Mouse (Mus musculus): ENCODE results near the gene Lsm10.
"Not testable (repeated sequence)": the region's sequence is repeated elsewhere in the genome, so short reads cannot be mapped to it uniquely, and the experiment has no call there.

Gene Lsm10

GRCm38 (mm10) chr4:126095622-126096430 lies 597 bp upstream of the Lsm10 start:
- not testable (repeated sequence) for DNase-seq (ENCODE audit: low spot score in 2 of 2)

DNA sequence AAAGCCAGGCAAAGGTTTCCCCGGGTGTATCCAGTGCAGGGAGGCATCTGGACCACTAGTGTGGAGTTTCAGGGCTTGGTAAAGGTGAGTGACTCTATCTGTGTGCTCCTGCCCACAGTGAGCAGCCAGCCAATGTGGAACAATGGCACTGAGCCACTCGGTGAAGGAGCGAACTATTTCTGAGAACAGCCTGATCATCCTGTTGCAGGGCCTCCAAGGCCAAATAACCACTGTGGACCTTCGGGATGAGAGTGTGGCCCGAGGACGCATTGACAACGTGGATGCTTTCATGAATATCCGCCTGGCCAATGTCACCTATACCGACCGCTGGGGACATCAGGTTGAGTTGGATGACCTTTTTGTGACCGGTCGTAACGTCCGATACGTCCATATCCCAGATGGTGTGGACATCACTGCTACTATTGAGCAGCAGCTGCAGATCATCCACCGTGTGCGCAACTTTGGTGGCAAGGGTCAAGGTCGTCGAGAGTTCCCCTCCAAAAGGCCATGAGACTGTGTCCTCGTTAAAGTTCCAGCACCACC lies 1.4 kb downstream of the Lsm10 start:
- no peak for DNase-seq (ENCODE audit: low spot score in 2 of 2)

DNA sequence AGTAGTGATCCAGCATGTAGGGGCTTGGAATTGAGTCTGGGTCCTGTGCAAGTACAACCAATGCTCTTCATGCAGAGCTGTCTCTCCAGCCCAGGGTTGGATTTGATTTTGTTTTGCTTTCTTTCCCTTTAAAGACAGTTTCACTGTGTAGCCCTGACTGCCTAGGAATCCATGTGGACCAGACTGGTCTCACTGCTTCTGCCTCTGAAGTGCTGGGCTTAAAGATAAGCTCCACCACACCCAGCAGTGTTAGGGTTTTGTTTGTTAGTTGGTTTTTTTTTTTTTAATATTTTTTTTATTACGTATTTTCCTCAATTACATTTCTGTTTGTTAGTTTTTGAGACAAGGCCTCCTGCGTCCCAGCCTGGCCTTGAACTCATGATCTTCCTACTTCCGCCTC lies 2.9 kb downstream of the Lsm10 start:
- no peak for DNase-seq (ENCODE audit: low spot score in 2 of 2)

DNA sequence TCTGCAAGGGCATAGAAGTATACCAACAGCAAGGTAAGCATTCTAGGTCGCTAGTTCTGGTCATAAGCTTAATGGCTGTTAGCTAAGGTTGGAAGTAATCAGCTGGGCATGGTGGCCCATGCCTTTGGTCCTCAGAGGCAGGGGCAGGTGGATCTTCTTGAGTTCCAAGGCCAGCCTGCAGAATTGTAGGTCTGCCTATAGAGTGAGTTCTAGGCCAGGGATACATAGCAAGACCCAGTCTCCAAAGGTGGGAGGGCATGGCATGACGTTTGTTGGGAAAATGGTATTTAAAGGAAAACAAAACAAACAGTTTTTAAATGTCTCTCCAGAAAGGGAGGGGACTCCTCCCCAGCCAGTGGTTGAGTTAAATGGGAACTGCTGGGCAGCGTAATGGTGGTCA lies 4.3 kb downstream of the Lsm10 start:
- no peak for DNase-seq (ENCODE audit: low spot score in 2 of 2)

DNA sequence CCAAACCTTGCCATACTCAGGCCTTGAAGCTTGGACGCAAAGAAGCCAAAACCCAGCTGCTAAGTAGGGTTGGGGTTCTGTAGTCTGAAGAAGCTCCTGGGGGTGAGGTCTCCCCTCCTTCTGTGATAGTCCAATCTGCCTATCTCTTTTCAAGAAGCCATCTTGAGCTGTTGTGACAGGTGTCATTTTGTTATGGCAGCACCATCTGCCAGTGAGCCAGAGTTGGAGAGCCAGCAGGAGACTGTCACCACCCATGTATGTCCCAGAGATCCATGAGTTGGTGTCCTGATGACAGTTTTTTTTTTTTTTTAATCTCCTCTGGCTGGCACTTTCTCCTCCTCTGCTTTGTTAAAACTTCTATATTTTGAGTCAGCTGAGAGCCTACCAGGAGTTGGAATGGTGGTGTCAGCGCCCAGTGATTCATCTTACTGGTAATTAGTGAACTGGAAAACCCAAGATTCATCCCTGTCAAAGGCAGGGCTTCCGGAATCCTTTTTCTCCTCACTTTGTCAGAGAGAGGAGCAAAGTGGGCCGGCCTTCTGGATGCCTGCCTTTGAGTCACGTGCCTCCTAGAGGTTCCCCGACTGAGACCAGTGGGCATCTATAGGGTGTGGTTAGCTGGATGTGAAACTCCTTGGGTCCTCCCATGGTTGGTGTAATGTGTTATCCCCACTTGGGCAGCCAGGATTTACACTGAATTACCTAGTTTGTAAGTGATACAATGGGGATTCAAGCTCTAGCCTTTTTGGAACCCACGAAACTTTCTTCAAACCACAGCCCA lies 5.8 kb downstream of the Lsm10 start:
- peak in 1 of 2 experiments; percentile 39 for DNase-seq (ENCODE audit: low spot score in 2 of 2)

DNA sequence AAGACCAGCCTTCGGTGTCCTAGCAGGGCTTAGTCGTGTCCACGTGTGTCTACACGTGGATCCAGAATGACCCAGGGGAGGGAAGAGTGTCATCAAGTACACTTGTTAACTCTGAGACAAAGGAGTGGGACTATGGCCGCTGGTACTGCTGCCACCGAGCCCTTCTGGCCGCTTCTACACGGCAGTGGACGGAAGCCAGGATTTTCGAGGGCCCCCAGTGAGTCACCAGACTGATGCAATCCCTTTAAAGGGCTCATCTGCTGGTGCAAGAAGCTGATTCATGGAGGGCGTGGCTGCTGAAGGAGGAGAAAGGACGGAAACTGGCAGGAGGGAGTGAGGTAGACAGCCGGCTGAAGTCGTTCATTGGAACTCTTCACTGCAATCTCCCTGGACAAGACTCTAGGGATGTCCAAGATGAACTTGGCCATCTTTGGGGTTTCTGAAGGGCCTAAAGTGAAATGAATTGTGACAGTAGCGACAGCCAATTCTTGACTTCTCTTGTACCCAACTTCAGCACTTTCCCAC lies 6.7 kb downstream of the Lsm10 start:
- peak; percentile 88 to 93 for DNase-seq (ENCODE audit: low spot score in 2 of 2)

- peak; percentile 91 to 95 for DNase-seq (ENCODE audit: low spot score in 2 of 2)
Observed at GRCm38 (mm10) chr4:126103590-126104068, 7.2 kb downstream of the Lsm10 start, which contains the start of gene Stk40. TSS of gene Stk40 (plus strand) at chr4:126103957.

- peak in 1 of 2 experiments; percentile 44 for DNase-seq (ENCODE audit: low spot score in 2 of 2)
Observed at GRCm38 (mm10) chr4:126104261-126105075, 8.0 kb downstream of the Lsm10 start.

DNA sequence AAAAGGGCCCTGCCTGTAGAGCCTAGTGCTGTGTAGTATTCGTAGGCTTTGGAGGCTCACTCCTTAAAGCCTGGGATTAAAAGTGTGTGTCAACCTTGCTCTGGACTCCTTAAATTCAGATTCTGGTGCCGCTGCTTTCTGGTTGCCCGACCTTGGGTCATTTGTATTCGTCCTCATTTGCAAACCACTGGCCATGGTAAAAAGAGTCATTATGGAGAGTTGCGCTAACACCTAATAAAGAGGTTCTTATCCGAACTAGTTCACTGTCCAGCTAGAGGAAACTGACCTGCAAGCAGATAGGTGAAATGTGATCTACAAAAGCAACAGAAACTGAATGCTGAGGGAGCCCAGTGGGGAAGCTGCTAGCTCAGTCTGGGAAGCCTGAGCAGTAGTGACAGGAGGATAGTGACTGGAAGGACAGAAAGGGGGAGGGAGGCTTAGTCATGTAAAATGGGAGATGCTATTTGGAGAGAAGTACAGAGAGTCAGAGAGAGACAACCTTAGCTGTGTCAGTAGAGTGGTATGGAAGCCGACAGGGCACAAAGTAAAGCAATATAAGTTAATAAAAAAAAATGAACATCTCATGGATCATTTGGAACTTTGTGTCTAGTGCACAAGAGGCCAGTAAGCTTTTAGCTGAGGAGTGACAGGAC lies 8.8 kb downstream of the Lsm10 start:
- DNase-seq (ENCODE audit: low spot score in 2 of 2), result no peak

- no peak for DNase-seq (ENCODE audit: low spot score in 2 of 2)
Observed at GRCm38 (mm10) chr4:126108061-126108740, 11.8 kb downstream of the Lsm10 start.

DNA sequence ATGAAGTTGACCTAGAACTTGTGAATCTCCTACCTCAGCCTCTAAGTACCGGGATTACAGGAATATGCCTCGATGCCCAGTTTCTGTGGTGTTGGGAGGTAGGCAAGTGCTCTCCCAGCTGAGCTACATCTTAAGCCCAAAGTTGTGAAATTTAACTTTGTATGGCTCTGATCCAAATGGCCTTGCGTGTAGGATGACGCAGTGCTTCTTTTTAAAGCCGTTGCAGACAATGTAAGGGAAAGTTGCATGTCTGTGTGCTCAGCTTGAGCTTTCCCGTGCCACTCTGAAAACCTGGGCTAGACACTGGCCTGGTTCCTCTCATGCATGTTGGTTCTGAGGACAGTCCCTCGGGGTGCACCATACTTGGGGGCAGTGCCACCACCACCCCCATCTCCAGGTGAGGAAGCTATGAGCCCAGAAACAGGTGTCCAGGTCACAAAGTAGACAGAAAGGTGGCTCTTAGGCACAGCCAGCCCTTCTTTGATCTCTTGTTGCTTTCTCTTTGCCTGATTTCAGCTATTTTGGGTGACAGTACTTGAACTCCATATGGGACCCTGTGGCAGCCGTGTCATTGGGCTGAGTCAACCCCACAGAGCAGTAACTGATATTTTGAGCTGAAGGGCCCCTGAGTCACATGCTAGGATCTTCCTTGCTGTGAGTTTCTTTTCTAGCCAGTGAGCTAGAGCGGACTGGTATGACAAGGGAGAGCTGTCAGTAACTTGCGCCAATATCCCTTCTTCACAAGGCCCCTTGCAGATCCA lies 13.4 kb downstream of the Lsm10 start:
- no peak for DNase-seq (ENCODE audit: low spot score in 2 of 2)

DNA sequence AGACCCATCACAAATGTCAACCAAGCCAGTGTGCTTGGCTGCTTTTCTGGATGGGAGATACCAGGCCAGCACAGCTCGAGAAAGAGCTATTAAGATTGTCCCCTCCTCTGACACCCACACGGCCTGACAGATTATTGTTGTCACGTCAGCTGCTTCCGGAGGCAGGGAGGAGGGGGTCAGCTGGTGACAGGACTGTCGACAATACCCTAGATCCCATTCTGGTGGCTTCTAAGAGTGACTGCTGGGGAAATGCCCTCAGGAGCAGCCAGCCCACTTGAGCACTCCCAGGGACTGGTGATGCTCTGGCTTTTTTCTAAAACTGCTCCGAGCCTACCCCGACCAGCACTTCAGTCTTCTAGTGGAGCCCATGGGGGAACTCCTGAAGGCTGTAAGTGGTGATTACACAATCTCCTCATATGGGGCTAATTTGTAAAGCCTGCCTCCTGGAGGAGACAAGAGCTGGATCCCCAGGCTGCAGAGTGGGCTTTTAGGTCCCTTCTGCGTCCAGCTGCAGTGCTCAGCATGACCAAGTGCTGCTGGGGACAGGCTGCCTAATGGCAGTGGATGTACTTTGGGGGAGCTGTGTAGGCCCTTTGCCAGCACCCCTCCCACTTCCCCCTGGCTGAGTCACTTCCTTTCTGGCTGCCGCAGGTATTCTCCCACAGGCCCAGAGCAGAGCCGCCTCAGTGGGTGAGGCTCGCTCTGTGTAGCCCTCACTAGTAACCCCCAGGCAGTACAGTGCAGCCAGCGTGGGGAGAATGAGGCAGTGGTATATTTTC lies 14.1 kb downstream of the Lsm10 start:
- DNase-seq (ENCODE audit: low spot score in 2 of 2), result peak; percentile 88 to 89

- no peak for DNase-seq (ENCODE audit: low spot score in 2 of 2)
Observed at GRCm38 (mm10) chr4:126111153-126111549, 14.7 kb downstream of the Lsm10 start.

DNA sequence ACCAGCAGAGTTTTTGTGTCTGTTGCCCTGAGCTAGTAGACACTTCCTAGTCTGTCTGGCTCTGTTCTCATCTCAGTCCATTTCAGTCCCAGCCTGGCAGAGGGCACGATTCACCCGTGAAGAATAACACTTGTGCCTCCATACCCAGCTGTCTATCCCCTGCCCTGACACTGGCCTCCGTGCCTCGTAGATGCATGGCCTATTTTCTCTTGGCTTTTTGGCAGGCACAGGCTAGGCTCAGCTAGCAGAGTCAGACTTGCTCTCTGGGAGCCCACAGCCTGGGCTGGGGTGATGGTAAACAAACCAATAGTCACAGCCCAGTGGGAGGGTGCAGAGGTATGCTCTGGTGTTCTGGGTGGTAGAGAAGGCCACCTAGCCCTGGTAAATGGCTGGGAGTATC lies 16.8 kb downstream of the Lsm10 start:
- no peak for DNase-seq (ENCODE audit: low spot score in 2 of 2)

- DNase-seq (ENCODE audit: low spot score in 2 of 2), result peak in 1 of 2 experiments; percentile 50
Observed at GRCm38 (mm10) chr4:126113943-126114342, 17.5 kb downstream of the Lsm10 start.

DNA sequence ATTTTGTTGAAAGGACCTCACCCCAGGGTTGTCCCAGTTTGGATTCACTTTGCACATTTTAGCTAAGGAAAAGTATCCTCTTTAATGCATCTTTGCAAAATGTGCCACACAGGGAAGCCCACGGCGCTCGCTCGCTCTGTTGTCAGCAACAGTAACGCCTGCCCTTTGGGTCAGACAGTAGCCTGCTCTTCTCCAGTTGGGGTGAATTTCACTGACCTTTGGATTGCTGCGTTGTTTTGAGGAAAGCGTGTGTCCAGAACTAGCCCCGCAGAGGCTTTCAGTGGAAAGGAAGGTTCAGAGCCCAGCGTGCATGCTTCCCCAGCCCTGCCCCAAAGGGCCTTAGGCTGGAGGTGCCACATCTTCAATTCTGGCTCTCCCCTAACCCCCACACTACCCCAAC lies 19.0 kb downstream of the Lsm10 start:
- no peak for DNase-seq (ENCODE audit: low spot score in 2 of 2)

DNA sequence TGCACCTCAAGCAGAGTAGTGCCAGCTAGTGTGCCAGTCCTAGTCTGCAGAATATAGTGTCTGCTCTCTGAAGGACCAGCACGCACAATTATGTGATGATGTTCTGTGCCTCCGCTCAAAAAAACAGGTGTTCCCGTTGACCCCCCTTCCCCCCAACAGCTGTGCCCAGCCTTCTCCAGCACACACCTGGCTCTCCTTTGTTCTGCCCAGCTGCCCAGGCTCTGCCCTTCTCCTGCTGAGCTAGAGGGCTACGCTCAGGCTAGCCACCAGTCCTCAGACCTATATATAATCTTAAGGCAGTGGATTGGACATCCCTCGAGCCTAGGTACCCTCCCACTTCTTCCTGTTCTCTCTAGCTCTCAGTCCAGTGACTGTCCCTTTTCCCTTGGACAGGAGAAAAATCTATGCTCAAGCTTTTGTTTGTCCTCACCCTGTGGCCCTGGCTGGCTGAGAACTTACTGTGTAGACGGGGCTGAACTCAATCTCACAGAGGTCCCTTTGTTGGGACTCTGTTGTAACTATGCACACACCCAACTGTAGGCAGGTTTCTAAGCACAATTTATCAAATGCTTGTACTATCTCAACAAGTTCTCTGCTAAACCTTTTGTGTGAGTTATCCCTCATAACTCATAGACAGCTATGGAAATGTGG lies 19.6 kb downstream of the Lsm10 start:
- no peak for DNase-seq (ENCODE audit: low spot score in 2 of 2)

DNA sequence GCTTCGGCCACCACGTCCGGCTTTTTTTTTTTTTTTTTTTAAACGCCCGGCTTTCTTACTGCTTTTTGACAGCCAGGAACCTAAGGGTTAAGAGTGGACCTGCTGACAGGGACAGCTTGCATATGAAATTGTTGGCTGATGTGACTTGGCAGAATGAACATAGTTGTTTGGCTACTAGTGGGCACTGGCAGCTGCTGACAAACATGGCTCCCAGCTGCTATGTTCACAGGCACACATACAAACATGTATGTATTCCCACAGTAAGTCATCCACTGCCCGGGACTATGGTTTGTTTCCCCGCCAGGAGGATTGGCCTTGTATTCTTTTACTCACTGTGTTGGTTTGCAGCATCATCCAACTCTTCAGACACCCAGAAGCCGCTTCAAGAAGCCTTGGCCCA lies 20.7 kb downstream of the Lsm10 start:
- no peak for DNase-seq (ENCODE audit: low spot score in 2 of 2)

Data from urinary bladder, postnatal 36 days (tissue).